Mouse (Mus musculus) skeletal muscle tissue, adult 2 months (tissue): ENCODE measurements around the gene Kcna2.

Source experiments
- DNase-seq: peaks from one replicate; pipeline ENCODE4 v3.0.0-alpha.2; 2012; ENCODE audit warnings: low read depth, low spot score

Gene Kcna2

GRCm38 (mm10) chr3:107150872-107151540, 50.1 kb downstream of the Kcna2 start:
- no peak for DNase-seq

DNA sequence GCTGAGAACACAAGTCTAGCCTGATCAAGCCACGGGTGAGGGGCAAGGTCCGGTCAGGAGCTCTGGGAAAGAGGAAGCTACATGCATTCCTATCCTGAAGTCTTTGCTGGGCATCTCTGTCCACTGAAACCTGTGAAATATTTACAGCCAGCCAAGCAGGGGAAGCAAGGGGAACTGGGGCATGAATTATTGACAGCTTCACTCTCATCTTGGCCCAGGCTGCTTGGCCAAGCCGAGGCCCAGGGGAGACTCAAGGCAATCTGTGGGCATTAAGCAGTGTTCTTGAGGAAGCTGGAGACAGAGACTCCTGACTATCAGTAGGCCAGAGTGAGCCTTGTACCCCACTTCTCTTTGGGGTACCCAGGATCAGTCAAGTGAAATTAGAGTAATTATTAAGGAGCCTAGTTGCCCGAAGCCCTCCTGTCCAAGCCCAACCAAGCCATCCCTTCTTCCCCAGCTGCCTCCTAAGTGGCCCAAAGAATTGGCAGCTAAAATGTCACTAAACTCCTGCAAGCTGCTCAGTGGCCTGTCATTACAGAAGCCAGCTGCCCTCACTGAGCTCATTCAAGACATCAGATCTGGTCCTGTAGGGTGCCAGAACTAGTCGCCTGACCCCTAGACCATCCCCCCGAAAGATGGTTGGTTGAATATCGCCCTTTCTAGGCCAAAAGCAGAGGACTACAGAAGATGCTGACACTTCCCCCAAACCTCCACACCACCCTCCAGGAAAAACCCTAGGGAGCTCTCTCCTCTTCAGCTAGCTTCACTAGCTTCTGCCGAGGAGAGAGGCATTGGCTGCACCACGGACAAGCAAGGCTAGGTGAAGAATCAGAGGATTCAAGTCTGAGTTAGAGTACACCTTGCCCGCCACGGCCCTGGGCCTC, 53.1 kb downstream of the Kcna2 start:
- DNase-seq: no peak

DNA sequence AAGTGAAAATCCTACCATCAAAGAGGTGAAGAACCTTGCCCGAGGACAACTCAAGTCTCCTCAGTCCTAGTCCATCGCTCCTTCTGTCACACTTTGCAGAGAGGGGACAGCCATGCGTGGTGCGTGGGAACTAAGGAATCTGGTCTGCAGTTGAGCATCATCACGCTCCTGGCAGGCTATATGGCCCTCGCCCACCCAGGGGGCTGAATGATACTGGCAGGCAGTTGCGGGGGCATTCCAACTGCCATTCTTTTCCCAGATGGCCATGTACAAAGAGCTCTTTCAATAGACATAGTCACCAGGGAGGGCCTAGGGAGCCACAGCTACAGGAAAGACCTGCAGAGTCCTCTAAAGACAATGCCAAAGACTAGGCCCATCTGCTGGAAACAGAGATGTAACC, 57.9 kb downstream of the Kcna2 start:
- DNase-seq: no peak

DNA sequence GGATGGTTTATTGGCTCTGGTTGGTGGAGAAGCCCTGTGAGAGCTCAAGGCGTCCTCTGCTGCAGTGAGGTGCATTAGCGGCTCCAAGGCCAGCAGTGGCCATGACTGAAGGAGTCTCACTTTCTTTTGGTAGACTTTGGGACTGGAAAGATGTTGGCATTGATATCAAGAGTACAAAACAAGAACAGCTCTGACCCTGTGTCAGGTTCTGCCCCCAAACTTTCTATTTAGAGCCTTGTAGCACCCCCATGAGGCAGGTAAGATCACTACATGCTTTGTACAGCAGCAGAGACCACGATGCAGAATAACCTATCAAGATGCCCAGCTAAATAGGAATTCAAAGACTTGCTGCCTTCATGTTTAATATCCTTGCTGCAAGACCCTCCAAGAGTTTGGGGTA, 58.5 kb downstream of the Kcna2 start:
- DNase-seq: no peak

DNA sequence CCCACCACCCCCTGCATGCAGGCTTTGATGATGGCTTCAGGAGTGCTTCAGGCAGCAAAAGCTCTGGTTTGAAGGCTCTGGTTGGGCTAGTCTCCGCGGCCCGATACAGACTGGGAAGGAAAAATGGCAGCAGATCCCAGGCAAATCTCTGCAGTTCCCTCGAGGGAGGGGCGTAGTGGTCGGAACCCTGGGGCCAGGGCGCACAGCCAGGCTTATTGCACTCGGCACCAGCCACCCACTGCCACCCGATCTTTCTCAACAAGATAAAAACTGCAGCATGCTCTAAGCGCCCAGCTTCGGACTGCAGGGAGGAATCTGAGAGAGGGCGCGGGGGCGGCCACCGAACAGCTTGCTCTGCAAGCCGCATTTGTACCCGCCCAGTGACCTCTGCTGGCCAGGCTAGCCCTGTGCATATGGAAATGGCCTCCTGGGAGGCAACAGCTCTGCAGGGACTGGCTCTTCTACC, 58.9 kb downstream of the Kcna2 start:
- no peak for DNase-seq

DNA sequence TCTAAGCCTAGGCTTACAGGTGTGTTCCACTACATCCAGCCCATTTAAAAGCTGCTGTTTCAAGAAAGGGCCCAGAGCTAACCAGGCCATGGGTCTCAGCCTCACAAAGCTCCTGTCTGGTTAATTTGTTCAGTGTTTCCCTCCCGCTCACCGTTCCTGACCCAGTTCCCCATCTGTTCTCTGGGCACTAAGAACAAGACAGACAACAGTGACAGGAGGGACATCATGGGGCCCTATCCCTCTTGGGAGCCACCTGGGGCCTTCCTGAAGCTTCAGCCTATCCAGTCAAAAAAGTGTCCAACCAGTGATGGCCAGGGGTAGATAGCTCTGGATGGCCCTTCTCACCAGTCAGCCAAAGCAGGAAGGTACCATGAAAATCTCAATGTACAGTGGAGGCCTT, 61.8 kb downstream of the Kcna2 start:
- no peak for DNase-seq
